In the genomic region with DNA sequence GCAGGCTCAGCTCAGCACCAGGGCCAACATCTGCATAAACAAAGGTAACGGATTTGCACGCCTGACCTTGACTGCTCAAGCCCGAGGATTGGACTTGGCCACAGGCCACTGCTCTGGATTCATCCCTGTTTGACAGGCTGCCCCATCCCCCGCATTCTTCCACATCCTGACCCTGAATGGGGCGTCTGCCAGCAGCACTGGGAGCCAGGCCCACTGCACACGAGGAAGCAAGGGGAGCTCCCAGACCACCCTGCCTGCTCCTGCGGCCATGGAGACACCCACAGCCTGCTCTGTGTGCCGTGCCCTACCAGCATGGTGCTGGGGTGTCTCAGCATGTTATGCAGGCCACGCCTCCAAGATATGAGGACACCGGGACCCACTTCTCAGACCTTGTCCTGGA, we compare ENCODE assay signal across 11 mouse cellular contexts. TPM values are rescaled to one million over a fixed set of nuclear protein-coding genes. Genes with fewer than 3 reads are reported as not detected.
DNase-seq lines count a peak whose midpoint lies in the region; ATAC-seq lines count a peak whose summit lies in the region.
"Had no signal": no experiment of that assay in that cellular context is flagged by ENCODE, and none has a peak within 500 bp of the region (broad histone marks: within the 10 kb centered on the region; RNA-seq: fewer than 3 reads in every experiment).

No protein-coding gene starts in this region.

- no peak for DNase-seq in heart, postnatal 36 days
- DNase-seq in ES-CJ7 (ENCODE audit: low read depth, low spot score), result peak; percentile 23
- DNase-seq in cerebellum, adult 11-12 months, result peak; percentile 16
- DNase-seq in ovary, postnatal 14 days (ENCODE audit: low spot score), result peak; percentile 73
- DNase-seq in frontal cortex, adult 2 months (ENCODE audit: extremely low spot score in 1 of 2, low spot score in 1 of 2), result no peak

- H3K4me2 ChIP-seq in heart, embryonic 13.5 days, result peak overlapping the region; percentile 1; the same call in 1 of the 2 replicates
- no peak overlapping the region for H3K4me2 ChIP-seq in intestine, embryonic 16.5 days (ENCODE audit: low read depth, low read length)

- WGBS in heart, embryonic 13.5 days, result 15% methylated on average over 10 of the region's 10 CpGs
- 29% methylated on average over 10 of the region's 10 CpGs for WGBS in intestine, embryonic 16.5 days

- H3K4me3 ChIP-seq in heart, embryonic 13.5 days, result no peak overlapping the region
- no peak overlapping the region for H3K4me3 ChIP-seq in intestine, embryonic 16.5 days (ENCODE audit: low read length)

- peaks cover 19% of the 10 kb centered on the region for H3K36me3 ChIP-seq in heart, embryonic 13.5 days
- H3K36me3 ChIP-seq in intestine, embryonic 16.5 days (ENCODE audit: control insufficient read depth, insufficient read depth, low read length), result no peaks in the 10 kb centered on the region

- peaks cover 28% of the 10 kb centered on the region for H3K27me3 ChIP-seq in heart, embryonic 13.5 days (replicated peaks)
- H3K27me3 ChIP-seq in intestine, embryonic 16.5 days (replicated peaks; ENCODE audit: control insufficient read depth, insufficient read depth, low read length), result peaks cover 5% of the 10 kb centered on the region; the same call in 1 of the 2 replicates

- intact Hi-C loops in heart, postnatal 36 days (cut with DNase I), result no loop called here

- peaks cover 97% of the 10 kb centered on the region for H3K4me1 ChIP-seq in heart, embryonic 13.5 days
- peaks cover 44% of the 10 kb centered on the region for H3K4me1 ChIP-seq in intestine, embryonic 16.5 days (ENCODE audit: control insufficient read depth, insufficient read depth, low read length)

- no peaks in the 10 kb centered on the region for H3K9me3 ChIP-seq in heart, embryonic 13.5 days
- H3K9me3 ChIP-seq in intestine, embryonic 16.5 days (ENCODE audit: control insufficient read depth, low read length), result no peaks in the 10 kb centered on the region

- no peak for ATAC-seq in heart, embryonic 13.5 days (ENCODE audit: extremely low read depth, insufficient number of reproducible peaks, low FRiP score, low TSS enrichment)
- ATAC-seq in intestine, embryonic 16.5 days, result peak; percentile 71
- ATAC-seq in erythroid progenitor cell, adult 5-6 weeks (replicated peaks; ENCODE audit: low FRiP score, poor library complexity, severe bottlenecking), result no peak

- peak overlapping the region; percentile 55 for H3K9ac ChIP-seq in heart, embryonic 13.5 days
- peak overlapping the region; percentile 30; the same call in 1 of the 2 replicates for H3K9ac ChIP-seq in intestine, embryonic 16.5 days (ENCODE audit: low read depth, low read length)
- H3K9ac ChIP-seq: liver, embryonic 14.5 days had no signal

- peak overlapping the region; percentile 81 for H3K27ac ChIP-seq in heart, embryonic 13.5 days (replicated peaks)
- H3K27ac ChIP-seq in intestine, embryonic 16.5 days (ENCODE audit: low read length), result peak overlapping the region; percentile 43; the same call in 1 of the 2 replicates
- H3K27ac ChIP-seq: liver, embryonic 14.5 days had no signal

RNA-seq across cellular contexts. Expression of a gene that starts 6.1 kb away (rescaled TPM):
- polyA plus RNA-seq in heart, embryonic 13.5 days (2015; fragmentation: Nextera tagmentation; extraction: Ambion mirVana), result 6.5 and 8.1 TPM in 2 replicates
- total RNA-seq in heart, postnatal 36 days (2021), result 1 to 10 TPM; 5.4 to 6.5 TPM
- 2.2 and 3.0 TPM in 2 replicates for polyA plus RNA-seq in intestine, embryonic 16.5 days (2015; fragmentation: Nextera tagmentation; extraction: Ambion mirVana)
- 10.5 TPM in 1 of 2 replicates, not detected in the other for total RNA-seq in erythroid progenitor cell, adult 5-6 weeks (2015; ENCODE audit: low replicate concordance)
- 0.91 and 2.3 TPM in 2 replicates for total RNA-seq in erythroid progenitor cell, adult 5-6 weeks (2017; ENCODE audit: low replicate concordance)
- polyA plus RNA-seq in frontal cortex, adult 2 months (2012; rRNA removed), result 72.9 and 77.0 TPM in 2 replicates

RNA-seq across cellular contexts. Expression of a gene that starts 27.0 kb away (rescaled TPM):
- polyA plus RNA-seq in heart, embryonic 13.5 days (2015; fragmentation: Nextera tagmentation; extraction: Ambion mirVana), result 0.23 and 0.47 TPM in 2 replicates
- total RNA-seq in heart, postnatal 36 days (2021), result under 1 TPM in 1 of 2 experiments, not detected in 1; 0.47 TPM
- polyA plus RNA-seq in intestine, embryonic 16.5 days (2015; fragmentation: Nextera tagmentation; extraction: Ambion mirVana), result not detected in 2 replicates
- total RNA-seq in erythroid progenitor cell, adult 5-6 weeks (2015; ENCODE audit: low replicate concordance), result not detected in 2 replicates
- not detected in 2 replicates for total RNA-seq in erythroid progenitor cell, adult 5-6 weeks (2017; ENCODE audit: low replicate concordance)
- polyA plus RNA-seq in frontal cortex, adult 2 months (2012; rRNA removed), result 0.61 and 1.1 TPM in 2 replicates
- total RNA-seq: ES-E14 had no signal

RNA-seq across cellular contexts. Expression of a gene that starts 58.4 kb away (rescaled TPM):
- polyA plus RNA-seq in heart, embryonic 13.5 days (2015; fragmentation: Nextera tagmentation; extraction: Ambion mirVana), result 0.78 TPM in 1 of 2 replicates, not detected in the other
- under 1 TPM in 1 of 2 experiments, not detected in 1; 0.30 TPM for total RNA-seq in heart, postnatal 36 days (2021)
- polyA plus RNA-seq in intestine, embryonic 16.5 days (2015; fragmentation: Nextera tagmentation; extraction: Ambion mirVana), result 26.3 and 28.6 TPM in 2 replicates
- not detected in 2 replicates for total RNA-seq in erythroid progenitor cell, adult 5-6 weeks (2015; ENCODE audit: low replicate concordance)
- not detected in 2 replicates for total RNA-seq in erythroid progenitor cell, adult 5-6 weeks (2017; ENCODE audit: low replicate concordance)
- not detected in 2 replicates for polyA plus RNA-seq in frontal cortex, adult 2 months (2012; rRNA removed)
- total RNA-seq: ES-E14 had no signal
- polyA plus RNA-seq: testis, adult 2 months had no signal

Comparison
In these comparisons a context has a peak if more than half of its experiments do, and no peak if none do; other contexts are left out.
1. DNase-seq: peak in ES-CJ7 (single experiment), cerebellum, adult 11-12 months (single experiment) and ovary, postnatal 14 days (single experiment); none in heart, postnatal 36 days (0 of 2) and frontal cortex, adult 2 months (0 of 2).
2. RNA of a gene that starts 58.4 kb away (polyA plus RNA-seq): 26.3 to 28.6 TPM in intestine, embryonic 16.5 days; 0.78 TPM in heart, embryonic 13.5 days and not detected in frontal cortex, adult 2 months; every median in the first group is over 10 times any median in the second.